ENCODE assay signal across 11 mouse cellular contexts in the genomic region with DNA sequence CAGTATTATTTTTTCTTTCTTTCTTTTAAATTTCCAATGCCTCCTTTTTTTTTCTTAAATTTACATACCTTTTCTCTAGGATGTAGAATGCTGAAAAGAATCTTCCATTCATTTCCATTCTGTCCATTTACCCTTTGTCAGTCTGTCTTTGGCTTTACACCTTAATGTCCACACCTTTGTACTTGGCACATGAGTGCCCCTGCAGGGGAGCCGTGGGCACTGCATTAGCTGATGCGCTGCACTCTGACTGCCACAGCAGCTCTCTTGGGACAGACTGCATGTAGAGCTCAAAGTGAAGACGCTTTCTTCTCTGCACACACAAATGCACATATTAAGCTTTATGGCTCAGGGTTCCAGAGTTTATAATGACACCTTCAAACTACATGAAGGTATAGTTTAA.
DNase-seq lines count a peak whose midpoint lies in the region; ATAC-seq and TF ChIP-seq lines count a peak whose summit lies in the region.
"Had no signal": no experiment of that assay in that cellular context is flagged by ENCODE, and none has a peak within 500 bp of the region (broad histone marks: within the 10 kb centered on the region; RNA-seq: fewer than 3 reads in every experiment).

No protein-coding gene starts in this region.

- H3K27me3 ChIP-seq in liver, embryonic 14.5 days (ENCODE audit: control insufficient read depth, insufficient read depth, low read length), result no peaks in the 10 kb centered on the region
- H3K27me3 ChIP-seq in liver, embryonic 12.5 days (replicated peaks), result no peaks in the 10 kb centered on the region
- H3K27me3 ChIP-seq in hindbrain, embryonic 16.5 days (replicated peaks; ENCODE audit: control insufficient read depth, insufficient read depth, low read length), result no peaks in the 10 kb centered on the region
- H3K27me3 ChIP-seq: embryonic facial prominence, embryonic 15.5 days; neural tube, embryonic 12.5 days had no signal

- no peak overlapping the region for H3K4me2 ChIP-seq in liver, embryonic 14.5 days (ENCODE audit: low read depth)
- H3K4me2 ChIP-seq in liver, embryonic 12.5 days, result no peak overlapping the region
- H3K4me2 ChIP-seq in hindbrain, embryonic 16.5 days (ENCODE audit: low read length), result no peak overlapping the region
- H3K4me2 ChIP-seq: embryonic facial prominence, embryonic 15.5 days; neural tube, embryonic 12.5 days had no signal

- peak; percentile 30; the same call in 1 of the 2 replicates for TF ChIP-seq CTCF in gastrocnemius, adult 2 months (IDR thresholded peaks at IDR 0.05)
- TF ChIP-seq CTCF in liver, embryonic 14.5 days (IDR thresholded peaks at IDR 0.05; ENCODE audit: low read depth), result peak; percentile 28; the same call in 1 of the 2 replicates

- intact Hi-C loops in gastrocnemius, adult 2 months (cut with DNase I), result no loop called here
- intact Hi-C loops in gastrocnemius, postnatal 14 days (cut with DNase I; ENCODE audit: low total_unique reads), result no loop called here

- TF ChIP-seq EP300 in liver, embryonic 14.5 days (IDR thresholded peaks at IDR 0.05; ENCODE audit: low read depth), result no peak

- DNase-seq in gastrocnemius, adult 2 months, result no peak
- no peak for DNase-seq in gastrocnemius, postnatal 14 days
- DNase-seq in liver, embryonic 14.5 days (ENCODE audit: low read depth in 3 of 3, low spot score in 3 of 3), result no peak
- DNase-seq in ES-CJ7 (ENCODE audit: low read depth, low spot score), result peak; percentile 50
- peak; percentile 28 for DNase-seq in embryo, embryonic 11 days
- no peak for DNase-seq in spleen, adult 18-20 months
- DNase-seq: heart, postnatal 36 days had no signal

- H3K4me3 ChIP-seq in gastrocnemius, adult 2 months, result no peak overlapping the region
- H3K4me3 ChIP-seq in liver, embryonic 14.5 days (ENCODE audit: insufficient read depth in 1 of 2, low read depth in 2 of 2, low read length in 2 of 2), result no peak overlapping the region
- H3K4me3 ChIP-seq in liver, embryonic 12.5 days, result no peak overlapping the region
- H3K4me3 ChIP-seq in hindbrain, embryonic 16.5 days (ENCODE audit: low read length), result no peak overlapping the region
- H3K4me3 ChIP-seq: embryonic facial prominence, embryonic 15.5 days; neural tube, embryonic 12.5 days had no signal

- no peaks in the 10 kb centered on the region for H3K4me1 ChIP-seq in liver, embryonic 14.5 days (replicated peaks; ENCODE audit: control insufficient read depth in 2 of 2, insufficient read depth in 2 of 2, low read length in 1 of 2)
- H3K4me1 ChIP-seq in liver, embryonic 12.5 days, result no peaks in the 10 kb centered on the region
- no peaks in the 10 kb centered on the region for H3K4me1 ChIP-seq in hindbrain, embryonic 16.5 days (ENCODE audit: control insufficient read depth, insufficient read depth, low read depth, low read length)
- H3K4me1 ChIP-seq: embryonic facial prominence, embryonic 15.5 days; neural tube, embryonic 12.5 days had no signal

- no peak overlapping the region for H3K27ac ChIP-seq in gastrocnemius, adult 2 months
- H3K27ac ChIP-seq in liver, embryonic 14.5 days, result no peak overlapping the region
- H3K27ac ChIP-seq in liver, embryonic 12.5 days, result no peak overlapping the region
- H3K27ac ChIP-seq in hindbrain, embryonic 16.5 days (ENCODE audit: low read depth, low read length), result no peak overlapping the region
- H3K27ac ChIP-seq: embryonic facial prominence, embryonic 15.5 days; neural tube, embryonic 12.5 days had no signal

- ATAC-seq in liver, embryonic 14.5 days (ENCODE audit: insufficient read depth), result no peak
- no peak for ATAC-seq in liver, embryonic 12.5 days
- ATAC-seq in hindbrain, embryonic 16.5 days, result no peak

- 42% methylated on average over 3 of the region's 3 CpGs for WGBS in liver, embryonic 14.5 days (ENCODE audit: insufficient replicate concordance)
- 52% methylated on average over 3 of the region's 3 CpGs for WGBS in liver, embryonic 12.5 days (ENCODE audit: insufficient replicate concordance)
- 50% methylated on average over 3 of the region's 3 CpGs for WGBS in hindbrain, embryonic 16.5 days

- H3K36me3 ChIP-seq in liver, embryonic 14.5 days (replicated peaks; ENCODE audit: control insufficient read depth, insufficient read depth, low read depth), result no peaks in the 10 kb centered on the region
- no peaks in the 10 kb centered on the region for H3K36me3 ChIP-seq in liver, embryonic 12.5 days
- H3K36me3 ChIP-seq in hindbrain, embryonic 16.5 days (ENCODE audit: control insufficient read depth, insufficient read depth, low read length), result no peaks in the 10 kb centered on the region
- H3K36me3 ChIP-seq: embryonic facial prominence, embryonic 15.5 days; neural tube, embryonic 12.5 days had no signal

- no peaks in the 10 kb centered on the region for H3K9me3 ChIP-seq in liver, embryonic 14.5 days (ENCODE audit: control insufficient read depth, low read length)
- H3K9me3 ChIP-seq in liver, embryonic 12.5 days (replicated peaks), result no peaks in the 10 kb centered on the region
- H3K9me3 ChIP-seq in hindbrain, embryonic 16.5 days (ENCODE audit: control insufficient read depth, low read length), result no peaks in the 10 kb centered on the region
- H3K9me3 ChIP-seq: embryonic facial prominence, embryonic 15.5 days; neural tube, embryonic 12.5 days had no signal

- H3K9ac ChIP-seq in liver, embryonic 14.5 days (replicated peaks), result no peak overlapping the region
- H3K9ac ChIP-seq in liver, embryonic 12.5 days, result no peak overlapping the region
- H3K9ac ChIP-seq in hindbrain, embryonic 16.5 days (ENCODE audit: low read depth, low read length), result no peak overlapping the region
- H3K9ac ChIP-seq: embryonic facial prominence, embryonic 15.5 days; neural tube, embryonic 12.5 days had no signal

Comparison
In these comparisons a context has a peak if more than half of its experiments do, and no peak if none do; other contexts are left out.
1. DNase-seq: peak in ES-CJ7 (single experiment) and embryo, embryonic 11 days (single experiment); none in gastrocnemius, adult 2 months (single experiment), gastrocnemius, postnatal 14 days (single experiment), liver, embryonic 14.5 days (0 of 3) and spleen, adult 18-20 months (0 of 2).